Mouse (Mus musculus): Measurements from ENCODE around the gene Ccdc187. TPM values are rescaled to one million over a fixed set of nuclear protein-coding genes. Genes with fewer than 3 reads are reported as not detected.

The Ccdc187 gene
- polyA plus RNA-seq, 1 experiment = not detected

- 75% methylated on average over 7 of the region's 7 CpGs for WGBS
Observed at GRCm38 (mm10) chr2:26285804-26286203, 8.6 kb downstream of the Ccdc187 start.

GRCm38 (mm10) chr2:26280594-26280993 lies 13.8 kb downstream of the Ccdc187 start:
- Histone ChIP-seq H3K4me3 (ENCODE audit: extremely low read depth, insufficient read depth, insufficient read length) (no peak overlapping the region), H3K27ac (ENCODE audit: insufficient read depth, low read length) (no peak overlapping the region), H3K27me3 (ENCODE audit: control insufficient read depth, insufficient read depth, low read length) (no peaks in the 10 kb centered on the region), H3K36me3 (ENCODE audit: control insufficient read depth, insufficient read depth, low read length) (no peaks in the 10 kb centered on the region), H3K4me1 (ENCODE audit: control insufficient read depth, insufficient read depth, insufficient read length) (no peaks in the 10 kb centered on the region)
- DNase-seq (ENCODE audit: low read depth in 1 of 2, low spot score in 2 of 2) = no peak
- WGBS = 89% methylated on average over 11 of the region's 11 CpGs
- TF ChIP-seq CTCF (IDR thresholded peaks at IDR 0.05; ENCODE audit: extremely low read depth, insufficient read depth, insufficient read length, insufficient replicate concordance) (no peak), POLR2A (IDR thresholded peaks at IDR 0.05; ENCODE audit: low read depth, low read length) (no peak)

More at GRCm38 (mm10) chr2:26285804-26286203, 8.6 kb downstream of the Ccdc187 start:
- H3K4me3 ChIP-seq (ENCODE audit: extremely low read depth, insufficient read depth, insufficient read length) = no peak overlapping the region
- H3K27ac ChIP-seq (ENCODE audit: insufficient read depth, low read length) = no peak overlapping the region
- DNase-seq (ENCODE audit: low read depth in 1 of 2, low spot score in 2 of 2) = no peak
- H3K36me3 ChIP-seq (ENCODE audit: control insufficient read depth, insufficient read depth, low read length) = no peaks in the 10 kb centered on the region
- TF ChIP-seq POLR2A (IDR thresholded peaks at IDR 0.05; ENCODE audit: low read depth, low read length) (no peak), CTCF (IDR thresholded peaks at IDR 0.05; ENCODE audit: extremely low read depth, insufficient read depth, insufficient read length, insufficient replicate concordance) (no peak)
- H3K4me1 ChIP-seq (ENCODE audit: control insufficient read depth, insufficient read depth, insufficient read length) = no peaks in the 10 kb centered on the region
- H3K27me3 ChIP-seq (ENCODE audit: control insufficient read depth, insufficient read depth, low read length) = no peaks in the 10 kb centered on the region

GRCm38 (mm10) chr2:26279712-26280111 lies 14.6 kb downstream of the Ccdc187 start:
- DNase-seq (ENCODE audit: low read depth in 1 of 2, low spot score in 2 of 2) = no peak
- Histone ChIP-seq H3K27ac (ENCODE audit: insufficient read depth, low read length) (no peak overlapping the region), H3K27me3 (ENCODE audit: control insufficient read depth, insufficient read depth, low read length) (no peaks in the 10 kb centered on the region), H3K36me3 (ENCODE audit: control insufficient read depth, insufficient read depth, low read length) (no peaks in the 10 kb centered on the region), H3K4me1 (ENCODE audit: control insufficient read depth, insufficient read depth, insufficient read length) (no peaks in the 10 kb centered on the region), H3K4me3 (ENCODE audit: extremely low read depth, insufficient read depth, insufficient read length) (no peak overlapping the region)
- no peak for TF ChIP-seq CTCF (IDR thresholded peaks at IDR 0.05; ENCODE audit: extremely low read depth, insufficient read depth, insufficient read length, insufficient replicate concordance)
- TF ChIP-seq POLR2A (IDR thresholded peaks at IDR 0.05; ENCODE audit: low read depth, low read length) = no peak
- 82% methylated on average over 3 of the region's 3 CpGs for WGBS

GRCm38 (mm10) chr2:26273611-26274010 lies 20.7 kb downstream of the Ccdc187 start:
- 17% methylated on average over 7 of the region's 7 CpGs for WGBS
- TF ChIP-seq POLR2A (IDR thresholded peaks at IDR 0.05; ENCODE audit: low read depth, low read length) (no peak), CTCF (IDR thresholded peaks at IDR 0.05; ENCODE audit: extremely low read depth, insufficient read depth, insufficient read length, insufficient replicate concordance) (peak; percentile 20; the same call in 1 of the 2 replicates)
- no peak for DNase-seq (ENCODE audit: low read depth in 1 of 2, low spot score in 2 of 2)
- Histone ChIP-seq H3K36me3 (ENCODE audit: control insufficient read depth, insufficient read depth, low read length) (no peaks in the 10 kb centered on the region), H3K27ac (ENCODE audit: insufficient read depth, low read length) (no peak overlapping the region), H3K4me1 (ENCODE audit: control insufficient read depth, insufficient read depth, insufficient read length) (no peaks in the 10 kb centered on the region), H3K4me3 (ENCODE audit: extremely low read depth, insufficient read depth, insufficient read length) (no peak overlapping the region), H3K27me3 (ENCODE audit: control insufficient read depth, insufficient read depth, low read length) (no peaks in the 10 kb centered on the region)

GRCm38 (mm10) chr2:26268216-26268615 lies 26.1 kb downstream of the Ccdc187 start:
- Histone ChIP-seq H3K4me1 (ENCODE audit: control insufficient read depth, insufficient read depth, insufficient read length) (no peaks in the 10 kb centered on the region), H3K27me3 (ENCODE audit: control insufficient read depth, insufficient read depth, low read length) (no peaks in the 10 kb centered on the region), H3K36me3 (ENCODE audit: control insufficient read depth, insufficient read depth, low read length) (no peaks in the 10 kb centered on the region), H3K4me3 (ENCODE audit: extremely low read depth, insufficient read depth, insufficient read length) (no peak overlapping the region), H3K27ac (ENCODE audit: insufficient read depth, low read length) (no peak overlapping the region)
- DNase-seq (ENCODE audit: low read depth in 1 of 2, low spot score in 2 of 2) = no peak
- TF ChIP-seq CTCF (IDR thresholded peaks at IDR 0.05; ENCODE audit: extremely low read depth, insufficient read depth, insufficient read length, insufficient replicate concordance) (no peak), POLR2A (IDR thresholded peaks at IDR 0.05; ENCODE audit: low read depth, low read length) (no peak)
- WGBS = 70% methylated on average over 3 of the region's 3 CpGs

- Histone ChIP-seq H3K4me1 (ENCODE audit: control insufficient read depth, insufficient read depth, insufficient read length) (no peaks in the 10 kb centered on the region), H3K36me3 (ENCODE audit: control insufficient read depth, insufficient read depth, low read length) (no peaks in the 10 kb centered on the region), H3K27me3 (ENCODE audit: control insufficient read depth, insufficient read depth, low read length) (no peaks in the 10 kb centered on the region), H3K27ac (ENCODE audit: insufficient read depth, low read length) (no peak overlapping the region), H3K4me3 (ENCODE audit: extremely low read depth, insufficient read depth, insufficient read length) (no peak overlapping the region)
- no peak for TF ChIP-seq CTCF (IDR thresholded peaks at IDR 0.05; ENCODE audit: extremely low read depth, insufficient read depth, insufficient read length, insufficient replicate concordance)
- TF ChIP-seq POLR2A (IDR thresholded peaks at IDR 0.05; ENCODE audit: low read depth, low read length) = no peak
- 77% methylated on average over 10 of the region's 10 CpGs for WGBS
- DNase-seq (ENCODE audit: low read depth in 1 of 2, low spot score in 2 of 2) = no peak
Observed at GRCm38 (mm10) chr2:26266066-26266742, 28.2 kb downstream of the Ccdc187 start.

GRCm38 (mm10) chr2:26265095-26265494 lies 29.3 kb downstream of the Ccdc187 start:
- H3K4me3 ChIP-seq (ENCODE audit: extremely low read depth, insufficient read depth, insufficient read length) = no peak overlapping the region
- H3K27me3 ChIP-seq (ENCODE audit: control insufficient read depth, insufficient read depth, low read length) = no peaks in the 10 kb centered on the region
- no peaks in the 10 kb centered on the region for H3K4me1 ChIP-seq (ENCODE audit: control insufficient read depth, insufficient read depth, insufficient read length)
- H3K36me3 ChIP-seq (ENCODE audit: control insufficient read depth, insufficient read depth, low read length) = no peaks in the 10 kb centered on the region
- TF ChIP-seq POLR2A (IDR thresholded peaks at IDR 0.05; ENCODE audit: low read depth, low read length) (no peak), CTCF (IDR thresholded peaks at IDR 0.05; ENCODE audit: extremely low read depth, insufficient read depth, insufficient read length, insufficient replicate concordance) (no peak)
- WGBS = 72% methylated on average over 2 of the region's 2 CpGs
- no peak for DNase-seq (ENCODE audit: low read depth in 1 of 2, low spot score in 2 of 2)
- H3K27ac ChIP-seq (ENCODE audit: insufficient read depth, low read length) = no peak overlapping the region
